Mouse (Mus musculus): ENCODE data around the gene Gdpd2. TPM values are rescaled to one million over a fixed set of nuclear protein-coding genes. Genes with fewer than 3 reads are reported as not detected.

Gene Gdpd2
- polyA plus RNA-seq (2015; fragmentation: Nextera tagmentation; extraction: Ambion mirVana), result 10.2 and 13.8 TPM in 2 replicates

- WGBS, result 18% methylated on average over 8 of the region's 8 CpGs
- Histone ChIP-seq H3K4me3 (peak within 1 kb of the TSS; percentile 29), H3K27ac (replicated peaks) (peak within 1 kb of the TSS; percentile 46), H3K9ac (replicated peaks) (peak within 1 kb of the TSS; percentile 37), H3K4me1 (peaks cover 18% of the 10 kb centered on the region; the same call in 1 of the 2 replicates), H3K27me3 (no peaks in the 10 kb centered on the region), H3K36me3 (no peaks in the 10 kb centered on the region), H3K9me3 (no peaks in the 10 kb centered on the region), H3K4me2 (replicated peaks) (peak within 1 kb of the TSS; percentile 43)
- ATAC-seq (replicated peaks), result peak; percentile 80
Measured at GRCm38 (mm10) chrX:100729665-100730188, at the start of gene Gdpd2. TSS of gene Gdpd2 (plus strand) at chrX:100729873.

- no peak for ATAC-seq (replicated peaks)
- WGBS, result 27% methylated on average over 3 of the region's 3 CpGs
- H3K27ac ChIP-seq (replicated peaks), result no peak overlapping the region
Measured at GRCm38 (mm10) chrX:100686527-100686926, 43.1 kb upstream of the Gdpd2 start.

GRCm38 (mm10) chrX:100687360-100688032, 42.2 kb upstream of the Gdpd2 start:
- H3K9ac ChIP-seq (replicated peaks), result no peak overlapping the region
- no peaks in the 10 kb centered on the region for H3K4me1 ChIP-seq
- H3K4me3 ChIP-seq, result no peak overlapping the region
- H3K27ac ChIP-seq (replicated peaks), result no peak overlapping the region
- H3K27me3 ChIP-seq, result no peaks in the 10 kb centered on the region
- no peaks in the 10 kb centered on the region for H3K36me3 ChIP-seq
- no peak overlapping the region for H3K4me2 ChIP-seq (replicated peaks)
- no peak for ATAC-seq (replicated peaks)
- 76% methylated on average over 6 of the region's 6 CpGs for WGBS
- H3K9me3 ChIP-seq, result no peaks in the 10 kb centered on the region

More at GRCm38 (mm10) chrX:100686527-100686926, 43.1 kb upstream of the Gdpd2 start:
- Histone ChIP-seq H3K9me3 (no peaks in the 10 kb centered on the region), H3K36me3 (no peaks in the 10 kb centered on the region), H3K9ac (replicated peaks) (no peak overlapping the region), H3K27me3 (no peaks in the 10 kb centered on the region), H3K4me1 (no peaks in the 10 kb centered on the region), H3K4me2 (replicated peaks) (no peak overlapping the region), H3K4me3 (no peak overlapping the region)

- WGBS, result 68% methylated on average over 5 of the region's 5 CpGs
Measured at GRCm38 (mm10) chrX:100688033-100688370, 41.7 kb upstream of the Gdpd2 start.

GRCm38 (mm10) chrX:100696776-100697175, 32.9 kb upstream of the Gdpd2 start:
- no peaks in the 10 kb centered on the region for H3K27me3 ChIP-seq
- no peak overlapping the region for H3K9ac ChIP-seq (replicated peaks)
- H3K4me3 ChIP-seq, result no peak overlapping the region
- no peak for ATAC-seq (replicated peaks)
- H3K9me3 ChIP-seq, result no peaks in the 10 kb centered on the region
- no peaks in the 10 kb centered on the region for H3K36me3 ChIP-seq
- no peak overlapping the region for H3K4me2 ChIP-seq (replicated peaks)
- no peaks in the 10 kb centered on the region for H3K4me1 ChIP-seq
- WGBS, result 99% methylated on average over 4 of the region's 4 CpGs
- H3K27ac ChIP-seq (replicated peaks), result no peak overlapping the region

More at GRCm38 (mm10) chrX:100688033-100688370, 41.7 kb upstream of the Gdpd2 start:
- Histone ChIP-seq H3K27me3 (no peaks in the 10 kb centered on the region), H3K36me3 (no peaks in the 10 kb centered on the region), H3K9ac (replicated peaks) (no peak overlapping the region), H3K4me3 (no peak overlapping the region), H3K4me2 (replicated peaks) (no peak overlapping the region), H3K27ac (replicated peaks) (no peak overlapping the region), H3K4me1 (no peaks in the 10 kb centered on the region), H3K9me3 (no peaks in the 10 kb centered on the region)
- no peak for ATAC-seq (replicated peaks)

- no peaks in the 10 kb centered on the region for H3K4me1 ChIP-seq
- ATAC-seq (replicated peaks), result no peak
- H3K27ac ChIP-seq (replicated peaks), result no peak overlapping the region
- 94% methylated on average over 6 of the region's 6 CpGs for WGBS
- no peak overlapping the region for H3K4me2 ChIP-seq (replicated peaks)
- no peaks in the 10 kb centered on the region for H3K36me3 ChIP-seq
- H3K27me3 ChIP-seq, result no peaks in the 10 kb centered on the region
- no peak overlapping the region for H3K9ac ChIP-seq (replicated peaks)
- no peaks in the 10 kb centered on the region for H3K9me3 ChIP-seq
- no peak overlapping the region for H3K4me3 ChIP-seq
Measured at GRCm38 (mm10) chrX:100708032-100708431, 21.6 kb upstream of the Gdpd2 start.

GRCm38 (mm10) chrX:100716173-100716572, 13.5 kb upstream of the Gdpd2 start:
- no peaks in the 10 kb centered on the region for H3K27me3 ChIP-seq
- no peak overlapping the region for H3K4me3 ChIP-seq
- no peaks in the 10 kb centered on the region for H3K4me1 ChIP-seq
- no peak overlapping the region for H3K27ac ChIP-seq (replicated peaks)
- no peaks in the 10 kb centered on the region for H3K9me3 ChIP-seq
- whole genome bisulfite sequencing, result 92% methylated on average over 6 of the region's 6 CpGs
- no peak for ATAC-seq (replicated peaks)
- H3K4me2 ChIP-seq (replicated peaks), result no peak overlapping the region
- H3K9ac ChIP-seq (replicated peaks), result no peak overlapping the region
- no peaks in the 10 kb centered on the region for H3K36me3 ChIP-seq

GRCm38 (mm10) chrX:100728947-100729346, 726 bp upstream of the Gdpd2 start:
- Histone ChIP-seq H3K9ac (replicated peaks) (no peak overlapping the region), H3K4me1 (peaks cover 18% of the 10 kb centered on the region; the same call in 1 of the 2 replicates), H3K4me3 (no peak overlapping the region), H3K9me3 (no peaks in the 10 kb centered on the region), H3K27me3 (no peaks in the 10 kb centered on the region), H3K27ac (replicated peaks) (peak overlapping the region; percentile 43), H3K36me3 (no peaks in the 10 kb centered on the region), H3K4me2 (replicated peaks) (no peak overlapping the region)
- ATAC-seq (replicated peaks), result peak; percentile 64
- 24% methylated on average over 1 of the region's 1 CpGs for WGBS

- Histone ChIP-seq H3K9ac (replicated peaks) (peak overlapping the region; percentile 37), H3K4me2 (replicated peaks) (peak overlapping the region; percentile 43), H3K4me1 (peaks cover 18% of the 10 kb centered on the region; the same call in 1 of the 2 replicates), H3K27me3 (no peaks in the 10 kb centered on the region), H3K36me3 (no peaks in the 10 kb centered on the region), H3K4me3 (peak overlapping the region; percentile 29), H3K27ac (replicated peaks) (peak overlapping the region; percentile 46), H3K9me3 (no peaks in the 10 kb centered on the region)
- 31% methylated on average over 8 of the region's 8 CpGs for WGBS
- peak; percentile 39 for ATAC-seq (replicated peaks)
Measured at GRCm38 (mm10) chrX:100730266-100730665, 593 bp downstream of the Gdpd2 start.

GRCm38 (mm10) chrX:100734359-100734758, 4.7 kb downstream of the Gdpd2 start:
- peaks cover 9% of the 10 kb centered on the region; the same call in 1 of the 2 replicates for H3K4me1 ChIP-seq
- no peak for ATAC-seq (replicated peaks)
- WGBS, result 83% methylated on average over 7 of the region's 7 CpGs
- no peaks in the 10 kb centered on the region for H3K9me3 ChIP-seq
- H3K4me3 ChIP-seq, result no peak overlapping the region
- H3K36me3 ChIP-seq, result no peaks in the 10 kb centered on the region
- no peak overlapping the region for H3K4me2 ChIP-seq (replicated peaks)
- H3K27me3 ChIP-seq, result no peaks in the 10 kb centered on the region
- H3K9ac ChIP-seq (replicated peaks), result no peak overlapping the region
- no peak overlapping the region for H3K27ac ChIP-seq (replicated peaks)

- peaks cover 5% of the 10 kb centered on the region; the same call in 1 of the 2 replicates for H3K4me1 ChIP-seq
- no peak overlapping the region for H3K27ac ChIP-seq (replicated peaks)
- H3K36me3 ChIP-seq, result no peaks in the 10 kb centered on the region
- ATAC-seq (replicated peaks), result peak; percentile 76
- WGBS, result 13% methylated on average over 14 of the region's 14 CpGs
- H3K9me3 ChIP-seq, result no peaks in the 10 kb centered on the region
- H3K4me2 ChIP-seq (replicated peaks), result peak overlapping the region; percentile 43
- peak overlapping the region; percentile 38 for H3K4me3 ChIP-seq
- H3K9ac ChIP-seq (replicated peaks), result no peak overlapping the region; the same call in 1 of the 2 replicates
- no peaks in the 10 kb centered on the region for H3K27me3 ChIP-seq
Measured at GRCm38 (mm10) chrX:100738918-100739317, 9.2 kb downstream of the Gdpd2 start.

- Histone ChIP-seq H3K27me3 (no peaks in the 10 kb centered on the region), H3K4me1 (peaks cover 5% of the 10 kb centered on the region; the same call in 1 of the 2 replicates), H3K4me3 (peak overlapping the region; percentile 38), H3K36me3 (no peaks in the 10 kb centered on the region), H3K9ac (replicated peaks) (no peak overlapping the region; the same call in 1 of the 2 replicates), H3K9me3 (no peaks in the 10 kb centered on the region), H3K4me2 (replicated peaks) (peak overlapping the region; percentile 43), H3K27ac (replicated peaks) (no peak overlapping the region)
- WGBS, result 33% methylated on average over 10 of the region's 10 CpGs
- peak; percentile 81 for ATAC-seq (replicated peaks)
Measured at GRCm38 (mm10) chrX:100739443-100739842, 9.8 kb downstream of the Gdpd2 start.
